Mouse (Mus musculus) hematopoietic stem cell, adult 5-6 weeks (primary cell): Measurements from ENCODE around the gene Acad10. TPM values are rescaled to one million over a fixed set of nuclear protein-coding genes. Genes with fewer than 3 reads are reported as not detected.
"Not testable (repeated sequence)": the region's sequence is repeated elsewhere in the genome, so short reads cannot be mapped to it uniquely, and the experiment has no call there.

Experiments used
- ATAC-seq, 2 experiments: fragments of 125-278 bp in 1 of 2; replicated peaks in 1 of 2; 2 replicates each; pipeline ENCODE4 v1.8.0; 2016 to 2017; ENCODE audit warnings: inconsistent platforms in 2 of 2, mild to moderate bottlenecking in 2 of 2, moderate number of reproducible peaks in 2 of 2, low read depth in 1 of 2, moderate TSS enrichment in 1 of 2; ENCODE audit not compliant: low FRiP score in 2 of 2, poor library complexity in 2 of 2, severe bottlenecking in 2 of 2, insufficient read depth in 1 of 2, low TSS enrichment in 1 of 2
- total RNA-seq: library from RNA; stranded (forward); fragments of 172-1452, 232-1000 nt; gene quantifications from 2 replicates; pipeline ENCODE4 v1.2.3, GENCODE M21; 2017

Gene Acad10
- total RNA-seq, 1 experiment from 2014 or later, result 2.7 TPM

GRCm38 (mm10) chr5:121664078-121664477 lies 3.8 kb upstream of the Acad10 start:
- ATAC-seq, result no peak

- no peak for ATAC-seq
Observed at GRCm38 (mm10) chr5:121663456-121663855, 3.1 kb upstream of the Acad10 start.

- no peak for ATAC-seq
Observed at GRCm38 (mm10) chr5:121661494-121661893, 1.2 kb upstream of the Acad10 start.

GRCm38 (mm10) chr5:121660897-121661254 lies 562 bp upstream of the Acad10 start:
- peak; percentile 28 to 55; a peak in 2 of 4 replicates for ATAC-seq

- ATAC-seq, result not testable (repeated sequence)
Observed at GRCm38 (mm10) chr5:121657656-121658055, 2.7 kb downstream of the Acad10 start.

GRCm38 (mm10) chr5:121656866-121657265 lies 3.4 kb downstream of the Acad10 start:
- ATAC-seq, result not testable (repeated sequence)

- no peak for ATAC-seq
Observed at GRCm38 (mm10) chr5:121654526-121654925, 5.8 kb downstream of the Acad10 start.

GRCm38 (mm10) chr5:121649134-121649533 lies 11.2 kb downstream of the Acad10 start:
- ATAC-seq, result no peak

GRCm38 (mm10) chr5:121639601-121640000 lies 20.7 kb downstream of the Acad10 start:
- no peak for ATAC-seq

- no peak for ATAC-seq
Observed at GRCm38 (mm10) chr5:121637296-121637695, 23.0 kb downstream of the Acad10 start.

- ATAC-seq, result no peak
Observed at GRCm38 (mm10) chr5:121634668-121635067, 25.6 kb downstream of the Acad10 start.

GRCm38 (mm10) chr5:121632804-121633203 lies 27.5 kb downstream of the Acad10 start:
- no peak for ATAC-seq

GRCm38 (mm10) chr5:121631106-121631647 lies 29.1 kb downstream of the Acad10 start:
- not testable (repeated sequence) for ATAC-seq

GRCm38 (mm10) chr5:121627871-121628270 lies 32.4 kb downstream of the Acad10 start:
- peak; percentile 56 to 69; a peak in 2 of 4 replicates for ATAC-seq

GRCm38 (mm10) chr5:121623241-121623640 lies 37.1 kb downstream of the Acad10 start:
- no peak for ATAC-seq

GRCm38 (mm10) chr5:121621102-121621501 lies 39.2 kb downstream of the Acad10 start:
- no peak for ATAC-seq

GRCm38 (mm10) chr5:121618592-121619513 lies 41.5 kb downstream of the Acad10 start, which contains the start of gene Acad12:
Acad12 (minus strand) TSS chr5:121618938.
- ATAC-seq, result peak; percentile 81 to 82; a peak in 3 of 4 replicates

GRCm38 (mm10) chr5:121614921-121615320 lies 45.4 kb downstream of the Acad10 start:
- not testable (repeated sequence) for ATAC-seq
